Mouse (Mus musculus) erythroblast, embryonic 14.5 days (primary cell): ENCODE data around the gene Itsn1.

Source experiments
- GATA1 ChIP-seq: IDR thresholded peaks from 2 replicates; pipeline ENCODE4 v1.6.1; 2012; ENCODE audit warnings: low read length, inconsistent platforms, mixed read lengths
- TAL1 ChIP-seq: IDR thresholded peaks from 3 replicates; pipeline ENCODE4 v1.6.1; 2012; ENCODE audit warnings: low read length, inconsistent platforms, mixed read lengths

- TF ChIP-seq TAL1 (no peak), GATA1 (no peak)
Measured at GRCm38 (mm10) chr16:91962894-91963555, 233.9 kb downstream of the Itsn1 start.
